Mouse (Mus musculus) kidney, embryonic 16.5 days (tissue): ENCODE data around the gene Myo15. TPM values are rescaled to one million over a fixed set of nuclear protein-coding genes. Genes with fewer than 3 reads are reported as not detected.
"Not testable (repeated sequence)": the region's sequence is repeated elsewhere in the genome, so short reads cannot be mapped to it uniquely, and the experiment has no call there.

Experiments
- ATAC-seq: fragments of 200-750 bp; cut with Nextera tagmentation; 2 replicates; pipeline ENCODE4 v1.8.0; 2017; ENCODE audit warnings: moderate TSS enrichment; ENCODE audit not compliant: low FRiP score, low TSS enrichment
- H3K27ac ChIP-seq: fragments of 300-500 bp; sonication (generic); 2 replicates; pipeline ENCODE4 v1.5.1; 2014; ENCODE audit warnings: low read length
- H3K27me3 ChIP-seq: fragments of 300-500 bp; sonication (generic); 2 replicates; pipeline ENCODE4 v1.6.1; 2014; ENCODE audit warnings: low read length, control low read depth, mixed read lengths; ENCODE audit not compliant: insufficient read depth
- H3K36me3 ChIP-seq: fragments of 300-500 bp; sonication (generic); 2 replicates; pipeline ENCODE4 v1.6.1; 2014; ENCODE audit warnings: low read length, control low read depth, mixed read lengths; ENCODE audit not compliant: insufficient read depth
- H3K4me1 ChIP-seq: fragments of 300-500 bp; sonication (generic); 2 replicates; pipeline ENCODE4 v1.6.1; 2014; ENCODE audit warnings: low read length, control low read depth, mixed read lengths; ENCODE audit not compliant: insufficient read depth
- H3K4me2 ChIP-seq: fragments of 300-500 bp; sonication (generic); replicated peaks from 2 replicates; pipeline ENCODE4 v1.6.1; 2014; ENCODE audit warnings: low read depth, low read length
- H3K4me3 ChIP-seq: fragments of 300-500 bp; sonication (generic); 2 replicates; pipeline ENCODE4 v1.5.1; 2014; ENCODE audit warnings: mild to moderate bottlenecking, low read length
- H3K9ac ChIP-seq: fragments of 300-500 bp; sonication (generic); replicated peaks from 2 replicates; pipeline ENCODE4 v1.6.1; 2014; ENCODE audit warnings: low read length
- H3K9me3 ChIP-seq: fragments of 300-500 bp; sonication (generic); 2 replicates; pipeline ENCODE4 v1.6.1; 2016; ENCODE audit warnings: low read length, control low read depth
- WGBS: fragments of 180-500 bp; shearing (Covaris S2); extraction: QIAGEN DNeasy Blood & Tissue Kit; methylation state at CpG from one replicate; pipeline ENCODE4 v1.1.7; 2014; 5-methylcytosine and 5-hydroxymethylcytosine counted together
- polyA plus RNA-seq: library from polyadenylated mRNA; unstranded; fragments of >200 nt; fragmentation: Nextera tagmentation; extraction: Ambion mirVana; gene quantifications from 2 replicates; pipeline ENCODE4 v1.2.1, GENCODE M21; 2015

The Myo15 gene
- polyA plus RNA-seq, 1 experiment from 2014 or later: 0.24 TPM

DNA sequence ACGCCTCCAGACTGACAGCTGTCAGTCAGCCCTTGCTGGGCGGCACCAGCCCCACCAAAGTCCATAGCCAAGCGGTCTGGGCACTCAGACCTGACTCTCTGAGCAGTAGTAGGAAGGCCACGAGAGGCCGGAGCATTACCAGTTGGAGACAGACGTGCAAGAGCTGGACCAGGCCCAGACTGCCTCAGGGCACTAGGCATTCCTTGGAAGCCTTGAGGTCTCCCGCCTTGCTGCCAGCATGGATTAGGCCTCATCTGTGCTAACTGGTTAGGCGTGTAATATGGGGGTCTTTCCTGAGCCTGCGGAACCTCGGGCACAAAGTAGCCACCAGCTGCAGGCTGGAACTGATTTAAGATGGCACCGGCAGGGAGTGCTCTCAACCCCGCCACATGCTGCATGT, 104.9 kb downstream of the Myo15 start:
- not testable (repeated sequence) for H3K4me3 ChIP-seq, ATAC-seq, H3K27me3 ChIP-seq, H3K27ac ChIP-seq, H3K4me2 ChIP-seq, H3K36me3 ChIP-seq, H3K9me3 ChIP-seq, H3K9ac ChIP-seq, H3K4me1 ChIP-seq
- WGBS: 88% methylated on average over 9 of the region's 12 CpGs

Other genes starting within 250 kb of the Myo15 start
- 51.3 and 62.2 TPM in 2 replicates for gene Srebf1, start 246.8 kb upstream of the Myo15 start, polyA plus RNA-seq
- gene Tom1l2, start 116.4 kb upstream of the Myo15 start, polyA plus RNA-seq: 36.3 and 41.7 TPM in 2 replicates
- 2.1 and 2.8 TPM in 2 replicates for gene Drc3, start 116.0 kb upstream of the Myo15 start, polyA plus RNA-seq
- gene Gid4, start 52.2 kb upstream of the Myo15 start, polyA plus RNA-seq: 26.5 and 26.6 TPM in 2 replicates
- 61.4 and 62.1 TPM in 2 replicates for gene Atpaf2, start 50.9 kb upstream of the Myo15 start, polyA plus RNA-seq
- 123 and 127 TPM in 2 replicates for gene Drg2, start 14.7 kb upstream of the Myo15 start, polyA plus RNA-seq
- 34.5 and 34.8 TPM in 2 replicates for gene Alkbh5, start 67.0 kb downstream of the Myo15 start, polyA plus RNA-seq
- gene Llgl1, start 230.4 kb downstream of the Myo15 start, polyA plus RNA-seq: 61.7 and 63.6 TPM in 2 replicates